Mouse (Mus musculus): ENCODE results near the gene Defa32. TPM values are rescaled to one million over a fixed set of nuclear protein-coding genes. Genes with fewer than 3 reads are reported as not detected.
"Not testable (repeated sequence)": the region's sequence is repeated elsewhere in the genome, so short reads cannot be mapped to it uniquely, and the experiment has no call there.

Gene Defa32
- polyA plus RNA-seq (2016; fragmentation: Nextera tagmentation; extraction: Ambion mirVana) = not detected in 2 replicates

DNA sequence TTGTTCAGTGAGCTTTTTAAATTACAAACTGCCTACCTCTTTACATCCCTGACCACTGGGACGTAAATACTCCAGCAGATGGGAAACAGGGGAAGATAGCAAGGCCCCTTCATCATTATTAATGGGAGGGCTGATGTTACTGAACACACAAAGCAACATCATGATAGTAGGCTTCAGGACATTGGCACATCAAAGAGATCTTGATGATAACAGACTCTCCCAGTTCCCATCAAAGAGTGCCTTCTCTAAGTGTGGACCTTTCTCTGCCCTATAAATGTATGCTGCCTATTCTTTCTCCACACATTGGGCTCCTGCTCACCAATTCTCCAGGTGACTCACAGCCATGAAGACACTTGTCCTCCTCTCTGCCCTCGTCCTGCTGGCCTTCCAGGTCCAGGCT, at the start of gene Defa32:
TSS of gene Defa32 (plus strand) at position 301 of the 400 bp plus-strand sequence.
- H3K9me3 ChIP-seq; H3K4me2 ChIP-seq (replicated peaks); H3K27me3 ChIP-seq; H3K27ac ChIP-seq (replicated peaks); H3K4me3 ChIP-seq; H3K9ac ChIP-seq (replicated peaks); H3K36me3 ChIP-seq; ATAC-seq (ENCODE audit: low FRiP score, low read depth); H3K4me1 ChIP-seq: not testable (repeated sequence)
- no CpG with 5 or more reads among the region's 2 CpGs for WGBS

DNA sequence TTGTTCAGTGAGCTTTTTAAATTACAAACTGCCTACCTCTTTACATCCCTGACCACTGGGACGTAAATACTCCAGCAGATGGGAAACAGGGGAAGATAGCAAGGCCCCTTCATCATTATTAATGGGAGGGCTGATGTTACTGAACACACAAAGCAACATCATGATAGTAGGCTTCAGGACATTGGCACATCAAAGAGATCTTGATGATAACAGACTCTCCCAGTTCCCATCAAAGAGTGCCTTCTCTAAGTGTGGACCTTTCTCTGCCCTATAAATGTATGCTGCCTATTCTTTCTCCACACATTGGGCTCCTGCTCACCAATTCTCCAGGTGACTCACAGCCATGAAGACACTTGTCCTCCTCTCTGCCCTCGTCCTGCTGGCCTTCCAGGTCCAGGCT, 19.9 kb upstream of the Defa32 start, which contains the start of gene Defa20:
TSS of gene Defa20 (plus strand) at position 301 of the 400 bp plus-strand sequence.
- not testable (repeated sequence) for H3K27me3 ChIP-seq; H3K4me3 ChIP-seq; H3K4me2 ChIP-seq (replicated peaks); H3K9ac ChIP-seq (replicated peaks); ATAC-seq (ENCODE audit: low FRiP score, low read depth); H3K36me3 ChIP-seq; H3K27ac ChIP-seq (replicated peaks); H3K9me3 ChIP-seq; H3K4me1 ChIP-seq
- no CpG with 5 or more reads among the region's 2 CpGs for WGBS

DNA sequence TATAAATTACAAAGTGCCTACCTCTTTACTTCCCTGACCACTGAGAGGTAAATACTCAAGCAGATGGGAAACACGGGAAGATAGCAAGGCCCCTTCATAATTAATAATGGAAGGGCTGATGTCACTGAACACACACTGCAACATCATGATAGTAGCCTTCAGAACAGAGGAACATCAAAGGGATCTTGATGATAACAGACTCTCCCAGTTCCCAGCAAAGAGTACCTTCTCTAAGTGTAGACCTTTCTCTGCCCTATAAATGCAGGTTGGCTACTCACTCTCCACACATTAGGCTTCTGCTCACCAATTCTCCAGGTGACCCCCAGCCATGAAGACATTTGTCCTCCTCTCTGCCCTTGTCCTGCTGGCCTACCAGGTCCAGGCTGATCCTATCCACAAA, 36.3 kb downstream of the Defa32 start, which contains the start of gene Defa37:
TSS of gene Defa37 (plus strand) at position 301 of the 400 bp plus-strand sequence.
- not testable (repeated sequence) for H3K27me3 ChIP-seq; H3K4me2 ChIP-seq (replicated peaks); H3K27ac ChIP-seq (replicated peaks); H3K9ac ChIP-seq (replicated peaks); ATAC-seq (ENCODE audit: low FRiP score, low read depth); H3K4me3 ChIP-seq; H3K9me3 ChIP-seq; H3K36me3 ChIP-seq; H3K4me1 ChIP-seq
- no CpG with 5 or more reads among the region's 1 CpGs for WGBS

Other genes starting within 250 kb of the Defa32 start
- gene Defa27, start 213.5 kb upstream of the Defa32 start, polyA plus RNA-seq (2016; fragmentation: Nextera tagmentation; extraction: Ambion mirVana) = not detected in 2 replicates
- gene Defa29, start 202.0 kb upstream of the Defa32 start, polyA plus RNA-seq (2016; fragmentation: Nextera tagmentation; extraction: Ambion mirVana) = not detected in 2 replicates
- not detected in 2 replicates for gene Defa2, start 150.5 kb upstream of the Defa32 start, polyA plus RNA-seq (2016; fragmentation: Nextera tagmentation; extraction: Ambion mirVana)
- not detected in 2 replicates for gene Defa33, start 137.2 kb upstream of the Defa32 start, polyA plus RNA-seq (2016; fragmentation: Nextera tagmentation; extraction: Ambion mirVana)
- gene Defa36, start 101.6 kb upstream of the Defa32 start, polyA plus RNA-seq (2016; fragmentation: Nextera tagmentation; extraction: Ambion mirVana) = not detected in 2 replicates
- gene Gm7849, start 72.5 kb upstream of the Defa32 start, polyA plus RNA-seq (2016; fragmentation: Nextera tagmentation; extraction: Ambion mirVana) = not detected in 2 replicates
- gene Defa20, start 19.8 kb upstream of the Defa32 start, polyA plus RNA-seq (2016; fragmentation: Nextera tagmentation; extraction: Ambion mirVana) = not detected in 2 replicates
- not detected in 2 replicates for gene Defa37, start 36.4 kb downstream of the Defa32 start, polyA plus RNA-seq (2016; fragmentation: Nextera tagmentation; extraction: Ambion mirVana)
- gene Defa28, start 54.0 kb downstream of the Defa32 start, polyA plus RNA-seq (2016; fragmentation: Nextera tagmentation; extraction: Ambion mirVana) = not detected in 2 replicates
- not detected in 2 replicates for gene Gm7861, start 65.5 kb downstream of the Defa32 start, polyA plus RNA-seq (2016; fragmentation: Nextera tagmentation; extraction: Ambion mirVana)
- not detected in 2 replicates for gene Defa26, start 89.2 kb downstream of the Defa32 start, polyA plus RNA-seq (2016; fragmentation: Nextera tagmentation; extraction: Ambion mirVana)
- not detected in 2 replicates for gene Defa17, start 126.7 kb downstream of the Defa32 start, polyA plus RNA-seq (2016; fragmentation: Nextera tagmentation; extraction: Ambion mirVana)
- gene Defa34, start 136.8 kb downstream of the Defa32 start, polyA plus RNA-seq (2016; fragmentation: Nextera tagmentation; extraction: Ambion mirVana) = not detected in 2 replicates
- gene AY761184, start 174.6 kb downstream of the Defa32 start, polyA plus RNA-seq (2016; fragmentation: Nextera tagmentation; extraction: Ambion mirVana) = not detected in 2 replicates
- not detected in 2 replicates for gene Defa24, start 205.5 kb downstream of the Defa32 start, polyA plus RNA-seq (2016; fragmentation: Nextera tagmentation; extraction: Ambion mirVana)